Mouse (Mus musculus) E14TG2a.4 (cell line): Measurements from ENCODE around the gene Fam124a.

Source experiments
- CTCF ChIP-seq: conservative IDR thresholded peaks from 2 replicates; pipeline ENCODE4 v1.5.1; 2014; ENCODE audit warnings: low read length
- NANOG ChIP-seq: IDR thresholded peaks from 2 replicates; pipeline ENCODE4 v1.6.1; 2014; ENCODE audit warnings: borderline replicate concordance, low read length, mixed read lengths

- TF ChIP-seq CTCF (no peak), NANOG (no peak)
These were observed 29.1 kb downstream of the Fam124a start for GRCm38 (mm10) chr14:62584637-62585036.
